Mouse (Mus musculus): ENCODE measurements around the gene Rdh16.
"Not testable (repeated sequence)": the region's sequence is repeated elsewhere in the genome, so short reads cannot be mapped to it uniquely, and the experiment has no call there.

The Rdh16 gene

GRCm38 (mm10) chr10:127800891-127801290, at the start of gene Rdh16:
TSS of gene Rdh16 (plus strand) at chr10:127801152.
- no peak for DNase-seq (ENCODE audit: extremely low read depth, insufficient read length, low spot score)

- no peak for DNase-seq (ENCODE audit: extremely low read depth, insufficient read length, low spot score)
Observed at GRCm38 (mm10) chr10:127751548-127751947, 49.4 kb upstream of the Rdh16 start, which contains the start of gene Gpr182. TSS of gene Gpr182 (minus strand) at chr10:127751732.

- no peak for DNase-seq (ENCODE audit: extremely low read depth, insufficient read length, low spot score)
Observed at GRCm38 (mm10) chr10:127754566-127755166, 46.3 kb upstream of the Rdh16 start.

- no peak for DNase-seq (ENCODE audit: extremely low read depth, insufficient read length, low spot score)
Observed at GRCm38 (mm10) chr10:127755246-127755645, 45.7 kb upstream of the Rdh16 start.

- no peak for DNase-seq (ENCODE audit: extremely low read depth, insufficient read length, low spot score)
Observed at GRCm38 (mm10) chr10:127755770-127756468, 45.0 kb upstream of the Rdh16 start.

- no peak for DNase-seq (ENCODE audit: extremely low read depth, insufficient read length, low spot score)
Observed at GRCm38 (mm10) chr10:127759181-127760110, 41.5 kb upstream of the Rdh16 start, which contains the start of the genes Rdh1 and Rdh16f1. TSS of gene Rdh1 (plus strand) at chr10:127759721. TSS of gene Rdh16f1 (plus strand) at chr10:127759787.

GRCm38 (mm10) chr10:127762926-127763325, 38.0 kb upstream of the Rdh16 start:
- DNase-seq (ENCODE audit: extremely low read depth, insufficient read length, low spot score): not testable (repeated sequence)

GRCm38 (mm10) chr10:127763914-127764680, 36.9 kb upstream of the Rdh16 start:
- no peak for DNase-seq (ENCODE audit: extremely low read depth, insufficient read length, low spot score)

- DNase-seq (ENCODE audit: extremely low read depth, insufficient read length, low spot score): no peak
Observed at GRCm38 (mm10) chr10:127766564-127766963, 34.4 kb upstream of the Rdh16 start.

GRCm38 (mm10) chr10:127776011-127776410, 24.9 kb upstream of the Rdh16 start, which contains the start of gene Rdh9:
TSS of gene Rdh9 (plus strand) at chr10:127776386.
- DNase-seq (ENCODE audit: extremely low read depth, insufficient read length, low spot score): no peak

GRCm38 (mm10) chr10:127782321-127782720, 18.6 kb upstream of the Rdh16 start:
- DNase-seq (ENCODE audit: extremely low read depth, insufficient read length, low spot score): not testable (repeated sequence)

GRCm38 (mm10) chr10:127785411-127785810, 15.5 kb upstream of the Rdh16 start:
- not testable (repeated sequence) for DNase-seq (ENCODE audit: extremely low read depth, insufficient read length, low spot score)

- no peak for DNase-seq (ENCODE audit: extremely low read depth, insufficient read length, low spot score)
Observed at GRCm38 (mm10) chr10:127799295-127799694, 1.7 kb upstream of the Rdh16 start.

GRCm38 (mm10) chr10:127801612-127802011, 660 bp downstream of the Rdh16 start:
- no peak for DNase-seq (ENCODE audit: extremely low read depth, insufficient read length, low spot score)

- DNase-seq (ENCODE audit: extremely low read depth, insufficient read length, low spot score): no peak
Observed at GRCm38 (mm10) chr10:127802236-127802635, 1.3 kb downstream of the Rdh16 start.

GRCm38 (mm10) chr10:127804416-127804815, 3.5 kb downstream of the Rdh16 start:
- no peak for DNase-seq (ENCODE audit: extremely low read depth, insufficient read length, low spot score)

- DNase-seq (ENCODE audit: extremely low read depth, insufficient read length, low spot score): no peak
Observed at GRCm38 (mm10) chr10:127815888-127816287, 14.9 kb downstream of the Rdh16 start.

GRCm38 (mm10) chr10:127817268-127817910, 16.4 kb downstream of the Rdh16 start:
- DNase-seq (ENCODE audit: extremely low read depth, insufficient read length, low spot score): not testable (repeated sequence)

GRCm38 (mm10) chr10:127821806-127822205, 20.9 kb downstream of the Rdh16 start:
- not testable (repeated sequence) for DNase-seq (ENCODE audit: extremely low read depth, insufficient read length, low spot score)

GRCm38 (mm10) chr10:127825386-127825785, 24.4 kb downstream of the Rdh16 start:
- DNase-seq (ENCODE audit: extremely low read depth, insufficient read length, low spot score): peak; percentile 9

Measured in 3134 (cell line).